Mouse (Mus musculus): Measurements from ENCODE around the gene Pttg1.

The Pttg1 gene

DNA sequence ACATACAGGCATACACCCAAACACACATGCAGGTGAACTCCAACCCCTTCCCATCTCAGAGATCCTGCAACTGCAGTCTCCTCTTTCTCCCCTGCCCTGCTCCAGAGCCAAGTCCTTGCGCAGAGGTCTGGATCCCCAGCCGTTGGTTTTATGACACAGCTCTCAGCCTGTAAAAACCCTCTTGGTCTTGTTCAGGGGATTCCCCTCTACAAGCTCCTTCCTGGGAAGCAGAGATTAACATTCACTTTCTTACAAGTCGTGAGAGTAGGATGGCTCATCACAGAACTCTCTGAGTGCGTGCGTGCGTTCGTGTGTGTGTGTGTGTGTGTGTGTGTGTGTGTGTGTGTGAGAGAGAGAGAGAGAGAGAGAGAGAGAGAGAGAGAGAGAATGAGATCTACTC, 15.8 kb downstream of the Pttg1 start:
- no peak for DNase-seq (ENCODE audit: low read depth, low spot score)

DNA sequence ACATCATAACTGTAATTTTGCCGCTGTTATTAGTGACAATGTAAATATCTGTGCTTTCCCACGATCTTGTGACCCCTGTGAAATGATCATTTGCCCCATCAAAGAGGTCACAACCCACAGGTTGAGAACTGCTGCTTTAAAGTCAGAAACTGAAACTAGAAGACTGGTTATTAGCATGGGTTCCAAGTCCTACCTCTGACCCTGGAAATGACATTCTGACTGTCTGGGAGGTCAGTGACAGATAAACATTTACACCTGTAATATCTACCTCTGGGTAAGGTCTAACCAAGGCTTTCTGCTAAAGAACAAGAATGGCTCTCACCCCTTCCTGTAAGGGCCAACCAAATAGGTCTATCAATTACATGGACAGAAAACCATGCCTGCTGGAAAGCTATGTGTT, 17.2 kb downstream of the Pttg1 start:
- DNase-seq (ENCODE audit: low read depth, low spot score) = no peak

DNA sequence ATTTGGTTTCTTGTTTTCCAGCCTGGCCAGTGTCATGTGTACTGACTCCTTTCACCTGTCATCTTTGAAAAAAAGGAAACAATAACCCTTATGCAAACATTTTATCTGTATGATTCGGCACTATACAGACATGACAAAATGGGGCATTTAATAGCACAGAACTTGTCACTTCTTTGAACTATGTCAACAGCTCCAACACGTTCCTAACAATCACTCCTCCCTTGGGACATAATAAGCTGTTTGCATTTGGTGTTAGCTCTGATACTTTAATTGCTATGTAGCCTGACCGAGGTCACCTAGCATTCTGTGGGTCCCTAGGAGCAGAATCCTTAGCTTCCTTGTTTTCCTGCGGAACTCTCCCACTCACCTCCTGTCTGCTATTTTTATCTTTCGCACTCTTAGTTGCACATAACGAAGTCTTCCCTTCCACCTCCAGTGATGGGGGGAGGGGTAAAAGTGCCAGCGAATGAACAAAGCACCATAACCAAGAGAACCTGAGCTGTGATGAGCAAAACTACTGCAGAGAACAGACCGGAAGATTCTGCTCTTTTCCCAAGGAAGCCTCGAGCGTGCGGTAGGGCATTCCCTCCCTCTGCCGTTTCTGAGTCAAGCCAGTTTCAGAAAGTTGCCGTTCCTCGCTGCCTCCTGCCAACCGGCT, 21.8 kb downstream of the Pttg1 start:
- peak; percentile 58 for DNase-seq (ENCODE audit: low read depth, low spot score)

DNA sequence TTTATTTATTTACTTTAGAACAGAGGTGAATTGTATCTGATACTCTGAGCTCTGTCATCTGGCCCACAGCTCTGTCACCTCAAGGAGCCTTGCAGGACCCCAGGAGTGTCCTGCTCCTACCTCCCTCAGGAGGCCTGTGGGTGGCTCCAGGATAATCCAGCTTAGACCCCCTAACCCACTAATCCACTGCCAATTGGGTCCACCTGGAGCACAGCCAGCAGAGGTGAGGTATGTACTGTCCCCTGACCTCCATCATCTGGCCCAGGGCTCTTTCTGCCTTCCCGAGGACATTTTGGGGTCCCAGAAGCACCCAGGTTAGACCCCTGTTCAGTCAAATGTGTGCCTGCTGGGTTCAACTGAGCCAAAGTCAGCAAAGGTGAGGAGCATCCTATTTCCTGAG, 25.9 kb downstream of the Pttg1 start:
- DNase-seq (ENCODE audit: low read depth, low spot score) = no peak

DNA sequence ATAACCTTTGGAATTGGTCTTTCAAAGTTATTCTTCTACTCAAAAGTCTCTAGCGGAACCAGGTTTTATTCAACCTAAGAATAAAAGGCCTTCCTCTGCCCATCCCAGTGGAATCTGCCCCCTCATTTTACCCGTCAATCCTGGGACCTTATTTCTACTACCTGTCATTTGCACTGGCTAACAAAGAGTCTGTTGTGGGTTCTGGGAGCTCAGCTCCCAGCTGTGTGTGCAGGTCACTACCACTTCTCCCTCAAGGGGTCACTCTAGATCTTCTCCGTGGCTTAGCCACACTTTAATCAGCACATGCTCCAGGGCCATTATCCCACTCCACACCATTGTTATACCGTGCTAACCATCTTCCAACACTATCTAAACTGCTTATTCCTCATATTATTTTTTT, 26.8 kb downstream of the Pttg1 start:
- no peak for DNase-seq (ENCODE audit: low read depth, low spot score)

DNA sequence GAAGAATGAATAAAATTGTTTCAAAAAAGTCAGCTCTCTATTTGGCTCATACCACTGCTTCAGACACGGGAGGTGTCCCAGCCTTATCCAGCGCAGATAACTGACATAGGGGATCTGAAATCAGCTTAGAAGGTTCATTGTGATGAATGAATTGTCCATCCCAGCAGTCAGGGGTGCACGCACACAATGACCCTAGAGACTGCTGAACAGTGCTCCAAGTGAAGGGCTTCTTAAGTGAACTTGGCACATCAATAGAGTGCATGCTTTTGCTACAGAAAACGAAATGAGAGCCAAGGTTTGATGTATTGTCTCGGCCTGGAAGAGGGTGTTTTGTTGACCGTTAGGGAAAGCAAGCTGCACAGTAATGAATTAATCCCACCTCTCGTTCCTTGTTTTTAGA, 29.4 kb downstream of the Pttg1 start:
- DNase-seq (ENCODE audit: low read depth, low spot score) = no peak

DNA sequence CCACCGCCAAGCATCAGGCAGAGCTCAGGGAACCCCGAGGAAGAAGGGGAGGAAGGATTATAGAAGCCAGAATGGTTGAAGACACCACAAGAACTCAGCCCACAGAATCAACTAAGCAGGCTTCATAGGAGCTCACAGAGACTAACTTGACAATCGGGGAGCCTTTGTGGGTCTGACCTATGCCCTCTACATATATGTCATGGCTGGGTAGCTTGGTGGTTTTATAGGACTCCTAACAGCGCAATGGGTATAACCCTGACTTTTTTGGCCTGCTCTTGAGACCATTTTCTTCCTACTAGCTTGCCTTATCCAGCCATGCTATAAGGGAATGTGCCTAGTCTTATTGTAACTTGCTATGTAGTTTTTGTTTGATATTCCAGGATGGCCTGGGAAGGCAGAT, 29.8 kb downstream of the Pttg1 start:
- DNase-seq (ENCODE audit: low read depth, low spot score) = no peak

DNA sequence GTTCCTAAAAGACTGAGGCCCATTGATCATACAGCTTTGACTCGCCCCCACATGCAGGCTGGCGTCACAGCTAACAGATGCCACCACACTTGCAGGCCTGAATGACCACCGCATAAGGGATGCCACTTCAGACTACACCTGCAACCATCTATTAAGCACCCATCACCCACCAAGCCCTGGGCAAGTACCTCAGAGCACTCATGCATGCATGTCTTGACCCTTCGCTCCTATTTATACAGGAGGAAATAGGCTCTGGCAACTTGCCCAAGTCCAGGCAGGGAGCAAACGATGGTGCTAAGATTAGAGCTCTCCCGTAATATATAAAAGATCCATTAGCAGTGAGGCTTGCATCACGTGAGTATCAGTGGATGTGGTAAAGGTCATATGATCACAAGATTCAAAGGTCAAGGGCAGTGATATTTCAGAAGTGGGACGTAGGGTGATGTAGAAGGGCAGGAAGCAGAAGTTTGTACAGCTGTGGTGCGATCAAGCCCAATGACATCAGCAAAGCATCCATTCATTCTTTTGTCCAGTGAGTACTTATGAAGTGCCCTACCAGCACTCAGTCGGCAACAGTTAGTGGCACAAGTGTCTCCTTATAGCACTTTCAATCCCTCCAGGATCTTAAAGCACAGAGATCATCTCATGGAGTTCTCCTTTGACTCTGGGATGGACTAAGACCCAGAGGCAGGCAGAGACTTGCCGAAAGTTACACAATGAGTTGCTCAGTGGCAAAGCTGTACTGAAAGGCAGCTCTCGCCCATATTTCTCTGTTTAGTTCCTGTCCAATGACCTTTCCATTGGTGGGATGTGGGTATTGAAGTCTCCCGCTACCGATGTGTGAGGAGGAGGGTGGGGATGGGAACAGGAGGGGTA, 30.7 kb downstream of the Pttg1 start:
- no peak for DNase-seq (ENCODE audit: low read depth, low spot score)

DNA sequence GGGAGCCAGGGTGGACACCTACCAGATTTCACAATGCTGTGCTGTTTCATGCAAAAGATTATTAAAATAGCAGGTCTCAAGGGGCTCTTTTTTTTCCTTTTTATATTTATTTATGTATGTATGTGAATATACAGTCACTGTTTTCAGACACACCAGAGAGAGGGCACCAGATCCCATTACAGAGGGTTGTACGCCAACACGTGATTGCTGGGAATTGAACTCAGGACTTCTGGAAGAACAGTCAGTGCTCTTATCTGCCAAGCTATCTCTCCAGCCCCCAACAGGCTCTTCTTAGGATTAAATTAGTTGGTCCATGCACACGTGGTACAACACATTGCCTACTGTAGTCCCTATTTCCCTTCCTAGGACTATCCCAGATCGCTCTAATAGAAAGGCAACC, 32.7 kb downstream of the Pttg1 start:
- no peak for DNase-seq (ENCODE audit: low read depth, low spot score)

DNA sequence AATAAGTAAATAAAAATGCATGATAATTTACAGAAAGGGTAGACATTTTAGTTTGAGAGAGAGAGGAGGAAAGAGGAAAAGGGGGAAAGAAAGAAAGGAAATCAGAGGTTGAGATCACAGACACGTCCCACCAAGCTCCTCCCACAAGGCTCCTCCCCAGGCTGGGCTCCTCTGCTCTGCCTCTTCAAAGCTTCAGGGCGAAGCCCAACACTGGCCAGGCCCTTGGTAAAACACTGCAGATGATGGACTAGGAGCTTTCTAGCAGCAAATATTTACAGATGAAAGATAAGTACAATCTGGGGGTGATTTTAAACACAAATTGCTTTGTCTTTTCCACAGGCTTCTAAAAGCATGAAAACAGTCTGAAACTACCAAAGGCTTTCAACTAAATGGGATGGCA, 33.3 kb downstream of the Pttg1 start:
- no peak for DNase-seq (ENCODE audit: low read depth, low spot score)

DNA sequence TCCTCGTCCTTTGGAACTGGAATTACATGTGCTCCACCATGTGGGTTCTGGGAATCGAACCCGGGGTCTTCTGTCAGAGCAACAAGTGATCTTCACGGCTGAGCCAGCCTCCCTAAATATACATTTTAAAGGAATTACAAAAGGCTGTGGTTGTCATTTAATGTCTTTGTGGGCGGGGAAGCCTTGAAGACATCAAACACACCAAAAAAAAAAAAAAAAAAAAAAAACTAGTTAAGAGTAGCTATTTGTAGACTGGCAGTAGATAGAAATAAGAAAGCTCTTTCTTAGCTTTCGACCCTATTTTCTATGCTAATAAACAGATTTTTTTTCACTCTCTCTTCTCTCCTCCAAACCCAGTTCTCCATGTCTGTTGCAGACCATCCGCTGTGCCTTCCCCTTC, 36.9 kb downstream of the Pttg1 start:
- no peak for DNase-seq (ENCODE audit: low read depth, low spot score)

DNA sequence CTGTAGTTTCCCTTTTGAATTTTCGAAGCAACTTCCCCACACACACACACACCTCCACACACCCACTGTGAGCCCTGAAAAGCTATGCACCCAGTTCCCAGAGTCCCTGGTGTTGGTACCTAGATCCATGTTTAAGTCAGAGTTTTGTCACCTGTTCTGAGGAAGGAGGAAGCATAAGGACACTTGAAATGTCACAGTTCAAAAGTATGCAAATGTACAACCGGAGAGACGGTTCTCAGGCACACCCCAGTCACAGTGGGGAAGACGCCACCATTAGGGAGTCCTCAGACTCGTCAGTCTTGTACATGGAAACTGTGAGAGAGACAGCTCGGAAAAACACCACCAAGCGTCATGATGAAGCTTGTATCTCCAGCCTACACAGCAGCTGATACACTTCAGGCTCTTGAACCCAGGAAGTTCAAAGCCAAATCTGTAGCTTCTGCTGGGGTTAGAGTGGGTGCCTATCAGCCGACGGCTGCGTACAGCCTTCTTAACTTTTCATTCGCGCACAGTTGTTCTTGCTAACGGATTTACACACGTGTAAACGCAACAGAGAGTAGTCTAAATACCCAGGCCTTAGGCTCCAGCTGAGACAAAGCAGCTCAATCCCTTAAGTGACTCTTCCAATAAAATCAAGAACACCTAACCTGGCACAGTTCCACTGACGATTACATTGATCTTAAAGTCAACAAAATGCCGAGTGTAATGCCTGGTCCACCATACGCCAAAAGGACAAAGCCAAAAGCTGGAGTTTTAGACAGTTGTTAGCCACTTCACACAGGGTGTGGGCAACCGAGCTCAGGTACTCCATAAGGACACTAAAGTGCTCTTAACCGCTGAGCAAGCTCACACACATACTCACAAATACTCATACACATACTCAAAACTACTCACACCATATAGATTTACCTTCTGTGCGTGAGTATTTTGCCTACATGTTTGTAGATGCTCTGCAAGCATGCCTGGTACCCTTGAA, 37.6 kb downstream of the Pttg1 start:
- DNase-seq (ENCODE audit: low read depth, low spot score) = peak; percentile 18

DNA sequence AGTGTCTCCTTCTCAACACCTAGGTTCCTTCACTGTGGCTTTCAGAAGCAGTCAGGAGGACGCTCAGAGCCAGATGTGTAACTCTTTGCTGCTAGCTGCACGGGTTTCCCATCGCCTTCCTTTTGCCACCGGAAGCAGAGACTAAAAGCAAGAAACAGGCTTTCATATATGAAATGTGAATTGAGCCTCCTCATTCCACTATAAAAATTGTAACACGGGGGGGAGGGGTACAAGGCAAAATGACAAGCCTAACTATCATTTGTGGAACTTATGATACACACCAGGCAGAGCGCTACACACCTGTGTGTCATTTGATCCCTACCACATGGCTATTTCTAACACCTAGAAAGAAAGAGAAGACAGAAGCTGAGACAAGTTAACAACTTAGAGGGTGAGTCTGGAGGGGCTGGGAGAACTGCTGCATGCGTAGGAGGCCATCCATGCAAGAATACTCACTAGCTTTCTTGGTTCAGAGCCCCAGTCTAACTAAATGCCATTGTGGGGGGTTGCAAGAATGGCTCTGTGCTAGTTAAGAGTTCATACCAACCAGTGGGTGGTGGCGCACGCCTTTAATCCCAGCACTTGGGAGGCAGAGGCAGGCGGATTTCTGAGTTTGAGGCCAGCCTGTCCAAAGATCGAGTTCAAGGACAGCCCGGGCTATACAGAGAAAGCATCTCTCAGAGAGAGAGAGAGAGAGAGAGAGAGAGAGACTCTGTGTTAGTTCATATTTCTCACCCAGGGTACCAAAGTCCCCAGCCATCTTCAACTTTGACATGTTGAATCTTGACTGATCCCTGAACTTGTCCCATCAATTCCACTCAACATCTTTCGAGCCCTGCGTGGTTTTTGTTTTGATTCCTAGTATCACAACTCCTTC, 38.8 kb downstream of the Pttg1 start:
- DNase-seq (ENCODE audit: low read depth, low spot score) = no peak

DNA sequence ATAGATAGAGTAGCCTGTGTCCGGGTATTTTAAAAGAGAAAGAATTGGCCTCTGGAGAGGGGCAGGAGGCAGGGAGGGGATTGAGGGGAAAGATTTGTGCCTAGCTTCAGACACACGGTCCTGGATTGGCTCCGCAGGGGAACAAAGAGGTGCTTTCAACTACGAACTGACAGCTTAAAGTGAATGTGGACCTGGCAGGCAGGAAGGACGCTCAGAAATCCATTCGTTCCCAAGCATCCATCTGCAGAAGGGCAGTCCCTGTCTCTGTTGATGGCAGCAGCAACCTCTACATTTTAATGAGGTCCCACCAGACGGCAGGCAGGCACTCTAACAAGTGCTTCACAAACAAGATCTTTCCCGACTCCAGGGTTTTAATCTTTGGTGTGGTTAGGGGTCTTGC, 40.3 kb downstream of the Pttg1 start:
- peak; percentile 29 for DNase-seq (ENCODE audit: low read depth, low spot score)

DNA sequence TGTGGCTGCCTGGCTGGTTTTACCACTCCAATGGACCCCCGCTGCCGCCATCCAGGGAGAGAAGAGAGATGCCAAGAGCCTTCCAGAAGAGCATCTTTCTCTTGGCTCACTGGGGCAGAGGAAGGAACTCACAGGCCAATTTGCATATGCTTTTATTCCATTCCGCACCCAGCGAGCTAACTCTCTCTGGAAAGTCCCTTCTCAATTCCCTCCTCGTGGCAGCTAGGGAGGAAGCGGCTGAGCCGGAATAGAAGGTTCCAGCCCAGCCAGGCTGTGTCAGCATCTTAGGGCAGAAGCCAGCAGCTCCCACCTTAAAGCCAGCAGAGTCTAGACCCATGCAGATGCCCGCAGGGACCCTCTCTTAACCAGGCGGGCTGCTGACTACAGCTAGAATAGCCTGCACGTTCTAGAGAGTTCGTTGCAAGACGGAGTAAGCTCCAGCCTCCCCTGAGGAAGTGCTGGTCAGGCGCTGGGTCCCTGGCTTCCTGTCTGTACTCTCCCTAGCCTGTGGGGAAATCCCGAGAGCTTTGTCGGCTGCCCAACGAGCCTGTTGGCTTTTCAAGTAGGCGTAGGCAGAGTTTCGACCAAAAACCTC, 40.9 kb downstream of the Pttg1 start:
- peak; percentile 63 for DNase-seq (ENCODE audit: low read depth, low spot score)

DNA sequence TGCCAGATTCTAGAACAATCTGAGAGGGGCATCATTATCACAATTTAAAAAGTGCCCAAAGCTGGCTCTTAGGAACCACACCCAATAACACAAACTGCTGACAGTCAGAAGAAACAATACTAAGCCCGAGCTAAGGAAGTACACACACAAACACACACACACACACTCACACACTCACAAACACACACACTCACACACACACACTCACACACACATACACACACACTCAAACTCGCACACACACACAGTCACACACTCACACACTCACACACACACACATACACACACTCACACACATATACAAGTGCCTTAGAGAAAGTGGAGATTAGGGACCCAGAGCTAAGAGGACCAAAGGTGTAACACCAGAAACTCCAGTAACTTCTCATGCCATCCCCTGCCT, 42.5 kb downstream of the Pttg1 start:
- no peak for DNase-seq (ENCODE audit: low read depth, low spot score)

DNA sequence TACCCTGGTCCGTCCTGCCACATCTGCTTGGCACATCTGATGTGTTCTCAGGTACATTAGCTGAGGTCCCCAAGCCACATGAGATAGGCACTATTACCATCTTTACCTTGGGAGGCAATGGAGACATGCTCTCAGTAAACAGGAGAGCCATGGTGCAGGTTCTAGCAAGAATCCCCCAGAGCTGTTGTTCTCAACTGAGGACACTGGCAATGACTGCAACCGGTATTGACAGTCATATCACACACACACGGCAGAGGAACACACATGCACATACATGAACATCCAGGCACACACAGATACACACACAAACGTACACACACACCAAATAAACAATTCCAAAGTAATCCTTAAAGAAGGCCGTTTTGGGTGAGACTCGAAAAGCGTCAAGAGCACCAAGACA, 45.1 kb downstream of the Pttg1 start:
- no peak for DNase-seq (ENCODE audit: low read depth, low spot score)

DNA sequence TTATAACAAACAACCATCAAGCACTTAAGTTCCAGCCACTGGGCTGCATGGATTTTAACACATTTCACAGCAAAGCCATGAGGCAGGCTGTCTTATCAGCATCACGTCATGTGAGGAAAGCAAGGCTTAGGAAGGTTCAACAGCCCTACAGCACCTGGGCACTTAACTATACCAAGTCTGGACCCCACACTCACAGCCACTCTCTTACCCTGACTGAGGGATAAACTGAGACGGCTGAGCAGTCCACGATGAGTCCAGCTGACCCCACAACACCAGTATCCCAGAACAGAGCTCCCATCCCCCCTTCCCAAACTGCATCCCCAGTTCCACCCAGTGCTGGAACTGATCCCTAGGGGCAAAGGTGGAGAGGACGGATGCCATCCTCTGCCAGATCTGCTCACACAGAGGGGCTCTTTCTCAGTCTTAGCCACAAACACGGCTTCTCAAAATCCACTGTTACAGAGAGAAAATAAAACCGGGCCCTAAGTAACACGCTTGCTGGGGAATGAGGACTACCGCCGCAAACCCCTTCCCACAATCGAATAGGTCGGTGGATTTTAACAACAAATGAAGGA, 46.1 kb downstream of the Pttg1 start:
- DNase-seq (ENCODE audit: low read depth, low spot score) = no peak

DNA sequence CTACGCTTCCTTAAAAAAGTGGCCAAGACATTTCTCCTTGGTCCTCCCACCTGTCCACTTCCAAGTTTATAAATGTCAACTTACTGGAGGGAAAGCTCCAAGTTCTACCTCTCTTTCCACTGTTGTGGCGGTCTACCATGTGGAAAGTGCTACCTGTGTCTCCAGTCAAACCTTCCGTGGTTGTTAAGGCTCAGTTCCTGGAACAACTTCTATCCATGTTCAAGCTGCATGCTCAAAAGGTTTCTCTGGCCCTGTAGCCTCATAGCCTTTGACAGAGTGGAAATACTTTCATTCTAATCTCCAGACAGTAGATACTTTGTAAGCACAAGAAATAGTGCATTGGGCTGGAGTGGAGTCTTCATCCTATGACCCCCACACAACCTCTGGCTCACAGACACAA, 46.6 kb downstream of the Pttg1 start:
- DNase-seq (ENCODE audit: low read depth, low spot score) = no peak

DNA sequence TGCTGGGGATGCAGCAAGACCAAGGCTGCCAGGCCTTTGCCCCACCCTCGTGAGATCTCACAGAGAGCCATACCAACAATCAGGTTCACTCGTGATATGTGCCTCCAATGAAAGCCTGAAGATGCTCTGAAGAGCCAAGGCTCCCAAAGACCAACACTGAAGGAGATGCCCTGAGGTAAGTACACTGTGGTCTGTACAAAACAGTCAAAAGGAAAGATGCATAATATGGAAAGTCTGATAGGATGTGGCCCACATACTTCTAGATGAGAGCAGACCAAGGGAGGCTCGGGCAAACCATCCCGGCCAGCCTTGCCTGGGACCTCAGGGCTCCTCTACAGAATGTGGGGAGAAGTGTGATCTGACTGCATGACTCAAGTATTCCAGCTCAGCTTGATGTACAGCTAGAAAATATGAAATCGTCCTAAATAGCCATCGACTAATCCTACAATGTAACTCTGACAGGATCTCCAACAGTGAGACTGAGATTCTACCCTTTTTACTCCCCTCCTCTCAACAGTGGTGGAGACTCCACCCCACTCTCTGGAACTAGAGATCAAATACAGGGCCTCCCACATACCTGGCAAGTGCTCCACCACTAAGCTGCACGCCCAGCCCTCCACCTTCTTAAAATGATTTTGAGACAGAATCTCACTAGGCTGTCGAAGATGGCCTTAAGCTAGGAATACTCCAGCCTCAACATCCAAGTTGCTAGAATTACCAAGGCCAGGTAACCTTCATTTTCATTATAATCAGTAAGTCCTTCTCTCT, 48.8 kb downstream of the Pttg1 start:
- no peak for DNase-seq (ENCODE audit: low read depth, low spot score)
